Mouse (Mus musculus): ENCODE results near the gene Rabif.
"Not testable (repeated sequence)": the region's sequence is repeated elsewhere in the genome, so short reads cannot be mapped to it uniquely, and the experiment has no call there.

The Rabif gene

GRCm38 (mm10) chr1:134494428-134495215, at the start of gene Rabif:
Rabif (plus strand) TSS chr1:134494648.
- peak; percentile 99 for DNase-seq

GRCm38 (mm10) chr1:134445418-134445817, 49.0 kb upstream of the Rabif start:
- DNase-seq: no peak

- not testable (repeated sequence) for DNase-seq
These were observed 45.9 kb upstream of the Rabif start for GRCm38 (mm10) chr1:134448537-134448936.

- no peak for DNase-seq
These were observed 44.2 kb upstream of the Rabif start for GRCm38 (mm10) chr1:134450201-134450600.

- DNase-seq: peak; percentile 37 to 72
These were observed 43.5 kb upstream of the Rabif start for GRCm38 (mm10) chr1:134450986-134451385.

- peak; percentile 99 for DNase-seq
These were observed 39.3 kb upstream of the Rabif start, which contains the start of gene Klhl12 for GRCm38 (mm10) chr1:134454904-134455824. Klhl12 (plus strand) TSS chr1:134455531.

- DNase-seq: no peak
These were observed 38.4 kb upstream of the Rabif start for GRCm38 (mm10) chr1:134456060-134456459.

- no peak for DNase-seq
These were observed 36.2 kb upstream of the Rabif start for GRCm38 (mm10) chr1:134458139-134458727.

GRCm38 (mm10) chr1:134460294-134461284, 33.9 kb upstream of the Rabif start:
- no peak for DNase-seq

- no peak for DNase-seq
These were observed 9.8 kb upstream of the Rabif start for GRCm38 (mm10) chr1:134484623-134485022.

GRCm38 (mm10) chr1:134490903-134491801, 3.3 kb upstream of the Rabif start:
- DNase-seq: no peak

GRCm38 (mm10) chr1:134492276-134492675, 2.2 kb upstream of the Rabif start:
- no peak for DNase-seq

- no peak for DNase-seq
These were observed 952 bp upstream of the Rabif start for GRCm38 (mm10) chr1:134493496-134493895.

- DNase-seq: no peak
These were observed 492 bp upstream of the Rabif start for GRCm38 (mm10) chr1:134493956-134494355.

- no peak for DNase-seq
These were observed 730 bp downstream of the Rabif start for GRCm38 (mm10) chr1:134495216-134495539.

GRCm38 (mm10) chr1:134495991-134496390, 1.5 kb downstream of the Rabif start:
- DNase-seq: no peak

- no peak for DNase-seq
These were observed 6.5 kb downstream of the Rabif start for GRCm38 (mm10) chr1:134500916-134501315.

- DNase-seq: no peak
These were observed 11.8 kb downstream of the Rabif start for GRCm38 (mm10) chr1:134506201-134506600.

GRCm38 (mm10) chr1:134510018-134510417, 15.6 kb downstream of the Rabif start:
- DNase-seq: no peak

GRCm38 (mm10) chr1:134512183-134512582, 17.7 kb downstream of the Rabif start:
- DNase-seq: no peak

GRCm38 (mm10) chr1:134512584-134512983, 18.1 kb downstream of the Rabif start:
- DNase-seq: no peak
